Mouse (Mus musculus) thymus, adult 2 months (tissue): ENCODE measurements around the gene Znhit3. TPM values are rescaled to one million over a fixed set of nuclear protein-coding genes. Genes with fewer than 3 reads are reported as not detected.

Experiments
- DNase-seq: peaks from one replicate; pipeline ENCODE4 v3.0.0; 2021
- H3K27ac ChIP-seq: fragments of 200-500 bp; 2 replicates; pipeline ENCODE4 v1.5.1; 2012; ENCODE audit warnings: low read length, control low read depth; ENCODE audit not compliant: control insufficient read depth, insufficient read depth
- H3K27me3 ChIP-seq: fragments of 200-500 bp; 2 replicates; pipeline ENCODE4 v1.6.1; 2012; ENCODE audit warnings: mild to moderate bottlenecking, low read length, moderate library complexity, mixed read lengths; ENCODE audit not compliant: control insufficient read depth, insufficient read depth
- H3K36me3 ChIP-seq: fragments of 200-500 bp; 2 replicates; pipeline ENCODE4 v1.6.1; 2012; ENCODE audit warnings: mild to moderate bottlenecking, low read length, moderate library complexity; ENCODE audit not compliant: control insufficient read depth, insufficient read depth
- H3K4me1 ChIP-seq: fragments of 200-500 bp; replicated peaks from 2 replicates; pipeline ENCODE4 v1.6.1; 2012; ENCODE audit warnings: low read length; ENCODE audit not compliant: control insufficient read depth, insufficient read depth
- H3K4me3 ChIP-seq: fragments of 200-500 bp; 2 replicates; pipeline ENCODE4 v1.5.1; 2012; ENCODE audit warnings: mild to moderate bottlenecking, low read length, control low read depth, moderate library complexity; ENCODE audit not compliant: control insufficient read depth, insufficient read depth
- CTCF ChIP-seq: fragments of 200-500 bp; IDR thresholded peaks from 2 replicates; pipeline ENCODE4 v1.5.1; 2012; ENCODE audit warnings: mild to moderate bottlenecking, control low read depth, low read length, moderate library complexity, borderline replicate concordance; ENCODE audit not compliant: control insufficient read depth, poor library complexity, insufficient read depth; ENCODE audit errors: extremely low read depth
- POLR2A ChIP-seq: fragments of 200-500 bp; IDR thresholded peaks from 2 replicates; pipeline ENCODE4 v1.6.1; 2012; ENCODE audit warnings: mild to moderate bottlenecking, low read length, control low read depth, moderate library complexity; ENCODE audit not compliant: control insufficient read depth, poor library complexity, insufficient read depth; ENCODE audit errors: extremely low read depth
- WGBS: fragments of 180-500 bp; shearing (Covaris S2); methylation state at CpG from one replicate; pipeline ENCODE4 v1.1.7; 2018; 5-methylcytosine and 5-hydroxymethylcytosine counted together
- polyA plus RNA-seq: library from polyadenylated mRNA; depleted of rRNA; stranded (reverse); fragments of >200 nt; gene quantifications from 2 replicates; pipeline ENCODE4 v1.2.3, GENCODE M21; 2012

Znhit3 gene
- polyA plus RNA-seq, 1 experiment: 15.4 TPM

DNA sequence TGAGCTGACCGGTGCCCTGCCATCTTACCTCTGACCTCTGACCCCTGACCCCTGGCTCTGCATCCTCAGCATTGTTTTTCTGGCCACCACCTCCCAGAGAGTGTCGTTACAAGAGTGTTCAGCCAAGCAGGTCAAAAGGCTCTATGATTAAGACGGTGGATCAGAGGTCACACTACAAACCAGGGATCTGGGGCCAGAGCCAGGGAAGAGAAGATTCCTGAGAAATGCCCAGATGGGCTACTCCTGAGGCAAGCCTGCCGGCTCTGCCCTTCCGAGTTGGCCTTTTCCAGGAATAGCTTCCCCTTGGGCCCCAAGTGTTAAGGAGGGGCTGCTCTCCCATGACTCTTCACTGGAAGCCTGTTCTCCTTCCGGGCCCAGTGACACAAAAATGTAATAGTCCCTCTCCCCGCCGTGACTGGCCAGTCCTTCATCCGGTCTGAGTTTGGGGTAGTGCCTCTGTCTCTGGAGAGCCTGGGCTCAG lies 43.6 kb upstream of the Znhit3 start:
- Histone ChIP-seq H3K27me3 (peaks cover 18% of the 10 kb centered on the region), H3K4me3 (no peak overlapping the region), H3K4me1 (no peaks in the 10 kb centered on the region), H3K36me3 (no peaks in the 10 kb centered on the region), H3K27ac (no peak overlapping the region)
- DNase-seq: no peak
- no peak for TF ChIP-seq CTCF
- TF ChIP-seq POLR2A: no peak
- WGBS: 12% methylated on average over 9 of the region's 9 CpGs

DNA sequence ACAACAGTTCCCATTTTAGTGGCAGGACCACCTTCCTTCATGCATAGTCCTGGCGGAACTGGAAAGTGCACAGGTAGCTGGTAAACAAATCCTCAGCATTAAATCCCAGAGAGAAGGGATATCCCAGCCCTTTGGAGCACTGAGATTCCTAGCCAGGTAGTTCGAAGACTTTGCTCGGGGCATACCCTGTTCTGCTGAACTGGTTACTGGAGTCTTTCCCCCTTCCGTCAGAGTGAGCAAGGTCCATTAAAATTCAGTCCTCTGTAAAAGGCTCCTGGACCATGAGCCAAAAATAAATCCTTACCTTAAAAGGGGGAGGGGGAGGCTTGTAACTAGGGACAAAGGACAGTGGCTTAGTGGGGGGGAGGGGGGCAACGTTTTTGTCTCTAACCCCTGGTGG lies 43.0 kb upstream of the Znhit3 start:
- Histone ChIP-seq H3K4me3 (no peak overlapping the region), H3K27me3 (peaks cover 18% of the 10 kb centered on the region), H3K4me1 (no peaks in the 10 kb centered on the region), H3K36me3 (no peaks in the 10 kb centered on the region), H3K27ac (no peak overlapping the region)
- DNase-seq: no peak
- no peak for TF ChIP-seq POLR2A
- TF ChIP-seq CTCF: no peak
- 57% methylated on average over 5 of the region's 5 CpGs for WGBS

DNA sequence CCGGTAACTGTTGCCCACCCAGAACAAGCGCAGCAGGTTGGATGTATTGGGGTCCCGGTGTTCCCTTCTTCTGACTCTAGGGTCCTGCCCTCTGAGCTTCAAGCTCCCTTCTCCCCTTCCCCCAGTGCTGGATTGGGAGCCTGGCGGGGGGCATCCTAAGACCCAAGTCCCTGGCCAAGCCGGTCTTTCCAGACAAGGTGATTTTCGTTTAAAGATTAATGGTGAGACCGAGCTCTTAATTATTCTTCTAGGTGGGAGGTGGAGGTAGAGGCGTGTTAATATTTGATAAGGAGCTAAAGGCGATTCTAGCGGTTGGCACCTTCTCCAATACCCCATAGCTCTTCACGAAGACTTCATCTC lies 42.1 kb upstream of the Znhit3 start:
- TF ChIP-seq CTCF (no peak), POLR2A (no peak)
- WGBS: 13% methylated on average over 11 of the region's 11 CpGs
- DNase-seq: no peak
- Histone ChIP-seq H3K36me3 (no peaks in the 10 kb centered on the region), H3K27ac (no peak overlapping the region), H3K27me3 (peaks cover 18% of the 10 kb centered on the region), H3K4me3 (no peak overlapping the region), H3K4me1 (no peaks in the 10 kb centered on the region)

DNA sequence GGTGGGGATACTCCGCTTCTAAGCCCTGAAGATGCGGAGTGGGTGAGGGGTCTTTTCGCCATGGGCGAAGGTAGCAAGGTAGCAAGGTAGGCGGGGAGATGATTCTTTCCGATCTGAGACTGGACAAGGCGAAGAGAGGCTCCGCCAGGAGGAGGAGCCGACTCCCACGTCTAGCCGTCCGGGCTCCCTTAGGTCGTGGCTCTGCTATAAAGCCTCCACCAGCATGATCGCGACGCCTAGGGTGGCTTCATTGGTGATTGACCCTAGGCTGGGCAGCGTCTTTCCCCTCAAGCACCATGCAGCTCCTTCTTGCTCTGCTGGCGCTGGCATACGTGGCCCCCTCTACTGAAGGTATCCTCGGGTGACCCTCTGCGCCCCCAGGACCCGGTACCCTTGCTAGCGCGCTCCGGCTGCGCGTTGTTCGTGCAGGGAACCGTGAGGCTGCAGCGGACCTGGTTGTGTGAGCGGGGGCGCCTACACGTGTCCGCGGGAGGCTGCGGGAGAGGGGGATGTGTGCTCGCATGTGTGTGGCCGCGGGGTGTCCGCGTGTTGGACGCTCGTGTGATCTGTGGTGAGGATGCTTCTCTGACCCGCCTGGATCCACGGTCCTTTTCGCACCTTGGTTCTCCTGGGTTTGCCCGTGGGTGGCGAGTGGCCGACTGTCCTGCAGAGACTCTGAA lies 41.6 kb upstream of the Znhit3 start, which contains the start of gene Car4:
Car4 (plus strand) TSS at position 196 of the 680 bp plus-strand sequence.
- WGBS: 8% methylated on average over 49 of the region's 49 CpGs
- no peaks in the 10 kb centered on the region for H3K4me1 ChIP-seq
- H3K27ac ChIP-seq: no peak within 1 kb of the TSS
- H3K27me3 ChIP-seq: peaks cover 18% of the 10 kb centered on the region
- no peak within 1 kb of the TSS for H3K4me3 ChIP-seq
- no peaks in the 10 kb centered on the region for H3K36me3 ChIP-seq
- no peak for TF ChIP-seq POLR2A
- no peak for DNase-seq

DNA sequence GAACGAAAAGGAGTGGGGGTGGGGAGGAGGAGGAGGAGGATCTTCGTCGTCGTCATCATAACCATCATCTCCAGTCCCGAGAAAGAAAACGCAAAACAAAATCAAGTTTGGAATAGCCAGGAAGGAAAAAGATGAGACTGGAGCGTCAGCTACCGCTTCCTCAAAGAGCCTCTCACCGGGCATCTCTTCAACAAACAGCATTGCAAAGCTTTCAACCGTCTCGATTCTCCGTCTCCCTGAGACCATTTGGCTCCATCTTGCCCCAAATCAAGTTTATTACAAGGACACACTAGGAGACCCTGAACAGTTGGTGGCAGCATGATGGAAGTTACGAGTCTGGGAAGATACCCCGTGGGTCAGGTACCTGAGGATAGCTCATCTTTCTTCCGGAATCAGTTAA lies 41.0 kb upstream of the Znhit3 start:
- Histone ChIP-seq H3K36me3 (no peaks in the 10 kb centered on the region), H3K4me3 (no peak overlapping the region), H3K27me3 (peaks cover 18% of the 10 kb centered on the region), H3K27ac (no peak overlapping the region), H3K4me1 (no peaks in the 10 kb centered on the region)
- TF ChIP-seq CTCF: no peak
- no peak for DNase-seq
- WGBS: 12% methylated on average over 15 of the region's 15 CpGs

DNA sequence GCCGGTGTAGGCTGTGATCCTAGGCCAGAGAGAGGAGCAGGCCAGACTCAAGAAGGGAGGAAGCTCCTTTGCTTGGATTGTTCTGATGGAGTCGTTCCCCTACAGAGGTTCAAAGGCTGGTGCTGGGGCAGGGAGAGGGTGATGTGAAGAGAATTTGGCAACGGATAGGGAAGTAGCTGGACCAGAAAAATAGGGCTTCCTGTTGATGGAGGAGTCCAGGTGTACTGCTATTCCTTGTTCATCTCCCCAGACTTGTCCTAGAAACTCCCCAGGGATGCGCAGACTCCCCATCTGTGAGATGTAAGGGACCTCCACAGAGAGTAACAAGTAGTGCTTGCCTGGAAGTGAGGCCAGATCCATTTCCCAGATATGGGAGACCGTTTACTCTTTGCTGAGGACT lies 40.2 kb upstream of the Znhit3 start:
- no peak for TF ChIP-seq CTCF
- H3K4me1 ChIP-seq: no peaks in the 10 kb centered on the region
- H3K36me3 ChIP-seq: no peaks in the 10 kb centered on the region
- no peak overlapping the region for H3K4me3 ChIP-seq
- DNase-seq: no peak
- peaks cover 18% of the 10 kb centered on the region for H3K27me3 ChIP-seq
- no peak overlapping the region for H3K27ac ChIP-seq
- 31% methylated on average over 5 of the region's 5 CpGs for WGBS

GRCm38 (mm10) chr11:84952611-84953010 lies 36.4 kb upstream of the Znhit3 start:
- H3K4me3 ChIP-seq: no peak overlapping the region
- DNase-seq: no peak
- TF ChIP-seq CTCF: no peak
- TF ChIP-seq POLR2A: no peak

More at GRCm38 (mm10) chr11:84952611-84953010, 36.4 kb upstream of the Znhit3 start:
- no peaks in the 10 kb centered on the region for H3K36me3 ChIP-seq
- 47% methylated on average over 2 of the region's 2 CpGs for WGBS
- H3K27me3 ChIP-seq: peaks cover 3% of the 10 kb centered on the region; the same call in 1 of the 2 replicates
- H3K27ac ChIP-seq: no peak overlapping the region
- no peaks in the 10 kb centered on the region for H3K4me1 ChIP-seq
